Mouse (Mus musculus): ENCODE measurements around the gene Iqcn. TPM values are rescaled to one million over a fixed set of nuclear protein-coding genes. Genes with fewer than 3 reads are reported as not detected.

Iqcn gene
- total RNA-seq, 2 experiments from 2014 or later, result not detected

Other genes with a start within 250 kb of the Iqcn start
- 1 to 10 TPM; 7.7 to 8.3 TPM for gene Klhl26, start 226.5 kb upstream of the Iqcn start, total RNA-seq (2021)
- not detected for gene Tmem59l, start 216.1 kb upstream of the Iqcn start, total RNA-seq (2021)
- 1 to 10 TPM; 2.8 to 2.9 TPM for gene Crlf1, start 210.3 kb upstream of the Iqcn start, total RNA-seq (2021)
- gene Rex1bd, start 196.7 kb upstream of the Iqcn start, total RNA-seq (2021), result 100 to 1,000 TPM; 170 TPM
- gene Uba52, start 192.7 kb upstream of the Iqcn start, total RNA-seq (2021), result 100 to 1,000 TPM; 841 to 913 TPM
- gene Fkbp8, start 175.7 kb upstream of the Iqcn start, total RNA-seq (2021), result 100 to 1,000 TPM; 103 to 105 TPM
- gene Kxd1, start 175.5 kb upstream of the Iqcn start, total RNA-seq (2021), result 10 to 100 TPM; 76.3 to 80.6 TPM
- 10 to 100 TPM; 12.5 to 21.8 TPM for gene Ell, start 164.0 kb upstream of the Iqcn start, total RNA-seq (2021)
- 1 to 10 TPM; 2.6 to 3.2 TPM for gene Isyna1, start 109.1 kb upstream of the Iqcn start, total RNA-seq (2021)
- gene Ssbp4, start 94.6 kb upstream of the Iqcn start, total RNA-seq (2021), result 10 to 100 TPM; 11.6 to 19.4 TPM
- under 1 TPM; 0.23 to 0.64 TPM for gene Lrrc25, start 87.3 kb upstream of the Iqcn start, total RNA-seq (2021)
- gene Gdf15, start 71.0 kb upstream of the Iqcn start, total RNA-seq (2021), result under 1 TPM; 0.16 to 0.21 TPM
- 10 to 100 TPM; 11.9 to 13.7 TPM for gene Pgpep1, start 43.1 kb upstream of the Iqcn start, total RNA-seq (2021)
- 10 to 100 TPM; 65.4 to 70.3 TPM for gene Lsm4, start 30.2 kb upstream of the Iqcn start, total RNA-seq (2021)
- gene Jund, start 4.5 kb upstream of the Iqcn start, total RNA-seq (2021), result 10 to 100 TPM; 41.6 to 68.4 TPM
- not detected for gene Gm3336, start 15.1 kb downstream of the Iqcn start, total RNA-seq (2021)
- 1 to 10 TPM; 1.3 to 1.6 TPM for gene Pde4c, start 20.3 kb downstream of the Iqcn start, total RNA-seq (2021)
- gene Rab3a, start 51.2 kb downstream of the Iqcn start, total RNA-seq (2021), result 10 to 100 TPM; 32.5 to 36.5 TPM
- gene Mpv17l2, start 57.5 kb downstream of the Iqcn start, total RNA-seq (2021), result 10 to 100 TPM; 19.9 to 20.9 TPM
- gene Pik3r2, start 73.3 kb downstream of the Iqcn start, total RNA-seq (2021), result 10 to 100 TPM; 13.3 to 15.1 TPM
- gene Mast3, start 101.6 kb downstream of the Iqcn start, total RNA-seq (2021), result 1 to 10 TPM; 2.7 TPM
- gene Il12rb1, start 105.0 kb downstream of the Iqcn start, total RNA-seq (2021), result under 1 TPM in 1 of 2 experiments, not detected in 1; 0.07 TPM
- 100 to 1,000 TPM in 1 of 2 experiments, 10 to 100 TPM in 1; 58.3 to 202 TPM for gene Arrdc2, start 136.3 kb downstream of the Iqcn start, total RNA-seq (2021)
- 10 to 100 TPM; 18.2 to 21.1 TPM for gene Kcnn1, start 159.8 kb downstream of the Iqcn start, total RNA-seq (2021)
- 10 to 100 TPM; 72.6 to 76.5 TPM for gene Ccdc124, start 170.5 kb downstream of the Iqcn start, total RNA-seq (2021)
- gene Slc5a5, start 189.3 kb downstream of the Iqcn start, total RNA-seq (2021), result under 1 TPM in 1 of 2 experiments, not detected in 1; 0.07 TPM
- gene Rpl18a, start 194.0 kb downstream of the Iqcn start, total RNA-seq (2021), result 1,000 to 10,000 TPM; 1,014 to 1,053 TPM
- 10 to 100 TPM in 1 of 2 experiments, 1 to 10 TPM in 1; 9.4 to 13.7 TPM for gene Map1s, start 202.5 kb downstream of the Iqcn start, total RNA-seq (2021)